Mouse (Mus musculus) small intestine, adult 2 months (tissue): ENCODE data around the gene Ccnl2.

ENCODE experiments used
- CTCF ChIP-seq: fragments of 200-500 bp; IDR thresholded peaks from 2 replicates; pipeline ENCODE4 v1.5.1; 2012; ENCODE audit warnings: low read depth, mild to moderate bottlenecking, control low read depth, inconsistent platforms, low read length, moderate library complexity, mixed read lengths; ENCODE audit not compliant: insufficient replicate concordance, insufficient read length; ENCODE audit errors: extremely low read depth
- POLR2A ChIP-seq: fragments of 200-500 bp; IDR thresholded peaks from 2 replicates; pipeline ENCODE4 v1.6.1; 2012; ENCODE audit warnings: low read depth, mild to moderate bottlenecking, control low read depth, inconsistent platforms, low read length, moderate library complexity

DNA sequence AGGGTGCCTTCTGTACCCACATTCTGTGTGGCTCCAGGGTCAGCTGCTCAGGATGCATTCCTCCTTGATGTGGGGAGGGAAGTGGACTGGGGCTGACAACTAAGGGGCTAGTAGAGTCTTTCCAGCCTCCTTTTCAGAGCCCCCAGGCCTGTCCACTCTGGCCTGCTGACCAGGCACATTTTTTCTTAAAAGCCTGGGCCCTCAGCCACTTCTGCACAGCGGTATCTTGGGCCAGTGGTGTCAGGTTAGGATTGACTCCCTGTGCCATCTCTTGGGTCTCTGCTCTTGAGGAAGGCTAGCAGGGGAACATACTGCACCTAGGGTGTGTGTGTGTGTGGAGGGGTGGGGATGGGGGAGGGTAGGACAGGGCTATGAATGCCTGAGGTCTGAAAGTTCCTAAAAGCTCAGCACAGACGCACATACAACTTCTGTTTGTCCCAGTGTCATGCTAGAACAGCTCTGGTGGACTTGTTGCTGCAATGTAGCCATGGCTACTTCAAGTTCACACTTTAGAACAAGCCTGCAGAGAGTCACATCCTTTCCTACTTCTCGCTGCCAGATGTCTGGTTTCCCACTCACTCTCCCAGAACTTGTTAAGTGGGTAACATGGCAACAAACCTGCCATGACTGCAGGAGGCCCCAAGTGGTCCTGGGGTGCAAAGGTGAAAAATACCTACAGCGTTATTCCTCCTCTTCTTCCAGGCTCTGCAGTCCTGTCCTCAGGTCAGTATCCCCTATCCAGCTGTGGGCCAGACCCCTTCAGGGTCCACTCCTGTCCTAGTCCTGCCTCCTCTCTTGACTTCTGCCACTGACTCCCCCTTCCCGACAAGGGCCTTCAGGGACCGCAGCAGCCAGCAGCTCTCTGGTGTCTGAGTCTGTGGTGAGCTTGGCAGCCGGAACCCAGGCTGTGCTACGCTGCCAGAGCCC is 28.1 kb downstream of the Ccnl2 start:
- no peak for TF ChIP-seq CTCF
- TF ChIP-seq POLR2A, result no peak
